Mouse (Mus musculus) liver, adult (tissue): ENCODE measurements around the gene Tmem109.

Experiments used
- GATA4 ChIP-seq: IDR thresholded peaks from 2 replicates; pipeline ENCODE4 v1.6.1; 2014; ENCODE audit warnings: mild to moderate bottlenecking, low read length; ENCODE audit not compliant: insufficient replicate concordance

Gene Tmem109

GRCm38 (mm10) chr19:10881426-10882154 lies at the start of gene Tmem109:
TSS of gene Tmem109 (minus strand) at chr19:10882001.
- TF ChIP-seq GATA4, result no peak

GRCm38 (mm10) chr19:10930641-10931040 lies 48.8 kb upstream of the Tmem109 start:
- TF ChIP-seq GATA4, result no peak

- no peak for TF ChIP-seq GATA4
Measured at GRCm38 (mm10) chr19:10926666-10927065, 44.9 kb upstream of the Tmem109 start.

- TF ChIP-seq GATA4, result no peak
Measured at GRCm38 (mm10) chr19:10926123-10926621, 44.4 kb upstream of the Tmem109 start.

DNA sequence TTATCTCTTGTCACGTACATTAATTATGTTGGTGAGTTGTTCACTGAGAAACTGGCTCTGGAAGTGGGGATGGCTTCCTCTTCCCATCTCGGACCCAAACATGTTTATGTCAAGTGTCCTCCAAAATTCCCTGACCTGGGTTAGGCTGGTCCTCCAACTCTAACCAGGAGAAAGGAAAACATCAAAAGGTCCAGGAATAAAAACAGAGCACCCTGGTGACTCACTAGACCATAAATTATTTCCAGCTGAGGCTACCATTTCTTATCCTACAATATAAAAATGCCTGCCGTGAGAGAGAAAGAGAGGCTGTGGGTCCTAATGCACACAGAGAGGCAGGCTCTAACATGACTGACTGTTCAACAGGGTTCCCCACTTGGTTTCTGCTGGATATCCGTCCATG lies 42.4 kb upstream of the Tmem109 start:
- TF ChIP-seq GATA4, result no peak

DNA sequence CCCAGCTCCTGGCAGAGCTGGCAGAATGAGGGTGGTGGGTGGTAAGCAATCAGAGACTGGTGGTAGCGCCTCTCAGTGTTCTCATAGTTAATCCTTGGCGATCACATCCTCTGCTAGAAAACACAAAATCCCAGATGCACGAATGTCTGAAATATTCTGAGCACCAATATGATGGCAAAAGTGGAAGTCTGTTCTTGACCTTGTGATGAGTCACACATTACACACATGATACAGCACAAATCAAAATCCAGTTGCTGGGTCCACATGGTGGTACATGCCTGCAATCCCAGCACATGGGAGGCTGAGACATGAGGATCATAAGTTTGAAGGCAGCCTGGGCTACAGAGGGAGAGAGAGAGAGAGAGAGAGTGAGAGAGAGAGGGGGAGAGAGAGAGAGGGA lies 39.3 kb upstream of the Tmem109 start:
- no peak for TF ChIP-seq GATA4

GRCm38 (mm10) chr19:10920532-10920931 lies 38.7 kb upstream of the Tmem109 start, which contains the start of gene Zp1:
TSS of gene Zp1 (minus strand) at chr19:10920632.
- TF ChIP-seq GATA4, result no peak

DNA sequence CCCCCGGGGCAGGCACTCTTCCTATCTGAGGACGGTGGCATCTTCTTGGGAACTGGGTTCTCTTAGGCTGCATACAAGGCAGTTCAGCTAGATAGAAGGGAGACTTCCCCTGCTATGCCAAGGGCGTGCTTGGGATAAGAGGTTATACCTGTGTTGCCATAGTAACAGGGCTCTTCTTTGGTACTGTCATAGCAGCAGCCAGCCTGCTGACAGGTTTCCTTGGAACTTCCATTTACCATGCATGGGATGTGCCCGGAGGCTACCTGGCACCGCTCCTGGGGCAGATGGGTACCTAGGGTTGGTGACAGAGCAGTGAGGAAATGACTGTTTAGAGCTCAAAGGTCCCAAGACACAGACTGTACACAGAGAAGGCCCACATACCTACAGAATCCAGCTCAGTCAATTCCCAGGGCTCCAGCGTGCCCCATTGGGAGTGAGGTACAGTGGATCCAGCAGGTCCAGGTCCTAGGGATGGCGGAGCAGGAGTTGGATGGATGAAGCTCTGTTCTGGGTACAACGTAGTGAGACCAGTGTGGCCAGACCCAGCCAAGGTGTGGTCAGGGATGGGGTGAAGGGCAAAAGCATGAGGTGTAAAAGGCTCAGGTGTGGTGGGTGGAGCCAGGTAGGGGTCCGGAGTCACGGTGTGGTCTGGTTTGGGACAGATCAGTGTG lies 36.7 kb upstream of the Tmem109 start:
- no peak for TF ChIP-seq GATA4

DNA sequence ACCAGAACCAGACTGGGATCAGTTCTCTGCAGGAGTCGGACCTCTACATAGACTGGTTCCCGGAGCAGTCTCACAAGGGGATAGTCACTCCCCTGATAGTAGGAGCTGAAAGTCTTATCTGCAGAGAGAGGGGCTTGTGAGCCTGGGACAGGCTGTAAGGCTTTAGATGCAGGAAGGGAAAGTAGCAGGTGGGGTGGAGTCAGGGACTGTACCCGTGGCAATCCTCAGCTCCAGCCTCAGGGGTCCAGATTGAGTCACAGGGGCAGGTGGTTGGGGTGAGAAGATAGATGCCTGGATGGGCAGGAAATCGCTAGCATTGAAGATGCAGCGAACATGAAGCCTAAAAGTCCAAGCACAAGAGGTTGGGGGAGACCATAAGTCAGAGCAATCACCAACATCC lies 34.7 kb upstream of the Tmem109 start:
- TF ChIP-seq GATA4, result no peak

- TF ChIP-seq GATA4, result no peak
Measured at GRCm38 (mm10) chr19:10914870-10915269, 33.1 kb upstream of the Tmem109 start.

DNA sequence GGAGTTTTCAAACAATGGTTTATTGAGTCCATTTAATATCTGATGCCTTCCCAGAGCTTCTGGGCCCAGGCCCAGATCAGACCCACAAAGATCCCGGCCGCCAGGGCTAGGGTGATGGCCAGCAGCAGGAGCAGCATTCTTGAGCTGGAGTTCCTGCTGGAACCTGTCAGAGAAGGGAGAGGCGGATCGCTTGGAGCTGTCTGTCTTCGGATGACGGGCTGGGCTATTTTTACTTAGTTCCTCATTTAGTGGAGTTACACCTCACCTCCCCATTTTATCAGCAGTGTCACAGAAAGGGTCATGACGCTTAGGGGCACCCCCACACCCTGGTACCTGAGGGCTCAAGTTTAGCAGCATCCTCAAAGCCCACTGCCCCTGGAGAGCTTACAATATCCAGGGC lies 32.5 kb upstream of the Tmem109 start:
- no peak for TF ChIP-seq GATA4

DNA sequence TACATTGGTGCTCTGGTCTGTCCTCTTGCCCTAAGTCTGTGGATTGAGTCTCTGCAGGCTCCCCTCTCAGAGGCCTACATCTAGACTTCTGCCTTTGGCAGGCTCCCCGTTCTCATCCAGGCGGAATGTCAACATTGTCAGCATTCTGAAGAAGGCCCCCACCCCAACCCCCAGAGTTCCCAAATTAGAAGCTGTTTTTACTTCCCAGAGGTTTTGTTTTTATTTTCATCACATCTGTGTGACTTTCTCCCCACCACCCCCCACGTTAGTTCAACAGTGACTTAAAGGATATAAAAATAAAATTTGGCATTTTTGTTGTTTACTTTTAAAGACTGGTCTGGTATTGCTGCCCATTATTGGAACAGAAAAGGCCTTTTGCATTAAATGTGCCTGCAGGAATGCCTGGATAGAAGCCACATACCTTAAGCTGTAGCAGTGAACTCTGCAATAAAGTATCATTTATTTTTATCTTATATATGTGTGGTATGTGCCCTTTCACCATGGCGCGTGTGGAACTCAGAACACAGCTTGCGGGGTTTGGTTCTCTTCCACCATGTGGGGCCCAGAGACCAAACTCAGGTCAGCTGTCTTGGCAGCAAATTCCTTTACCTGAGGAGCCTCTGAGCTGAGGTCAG lies 27.4 kb upstream of the Tmem109 start:
- no peak for TF ChIP-seq GATA4

GRCm38 (mm10) chr19:10907891-10908290 lies 26.1 kb upstream of the Tmem109 start:
- TF ChIP-seq GATA4, result no peak

DNA sequence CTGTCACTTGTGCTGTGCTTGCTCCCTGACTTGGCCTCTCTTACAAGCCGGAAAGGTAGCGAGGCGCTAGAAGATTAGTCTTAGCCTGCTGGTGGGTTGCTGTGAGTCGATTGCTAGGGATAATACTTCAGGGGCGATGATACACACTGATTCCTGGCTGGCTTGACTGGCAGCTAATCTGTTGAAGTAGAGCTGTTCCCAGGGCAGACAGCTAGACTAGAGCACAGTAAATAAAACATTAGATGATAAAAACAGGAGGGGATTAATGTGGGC lies 23.9 kb upstream of the Tmem109 start:
- no peak; the same call in 1 of the 2 replicates for TF ChIP-seq GATA4

GRCm38 (mm10) chr19:10904927-10905727 lies 23.3 kb upstream of the Tmem109 start:
- no peak for TF ChIP-seq GATA4
